Mouse (Mus musculus): ENCODE measurements around the gene Srp54c. TPM values are rescaled to one million over a fixed set of nuclear protein-coding genes. Genes with fewer than 3 reads are reported as not detected.
"Not testable (repeated sequence)": the region's sequence is repeated elsewhere in the genome, so short reads cannot be mapped to it uniquely, and the experiment has no call there.

Srp54c gene
- 10 to 100 TPM; 21.9 to 25.5 (median 22.3) TPM for total RNA-seq (2022)

GRCm38 (mm10) chr12:55229626-55230519 is at the start of gene Srp54c:
Srp54c (plus strand) TSS chr12:55230168.
- DNase-seq (ENCODE audit: low spot score in 2 of 2), result not testable (repeated sequence)

DNA sequence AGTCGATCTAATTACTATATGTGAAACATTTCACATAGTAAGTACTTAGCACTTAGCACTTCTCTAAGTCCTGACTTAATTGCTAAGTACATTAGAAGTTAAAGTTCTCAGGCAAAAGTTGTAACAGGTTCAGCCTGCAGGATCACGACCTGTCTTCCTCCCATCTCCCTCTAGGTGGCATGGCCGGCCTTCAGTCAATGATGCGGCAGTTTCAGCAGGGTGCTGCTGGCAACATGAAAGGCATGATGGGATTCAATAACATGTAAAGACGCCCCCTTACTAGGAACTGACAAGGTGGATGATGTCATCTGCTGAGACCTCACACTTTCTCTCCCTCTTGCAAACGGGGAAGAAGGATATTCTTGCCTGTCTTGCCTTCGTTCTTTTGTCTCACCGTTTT is 42.3 kb upstream of the Srp54c start:
- DNase-seq (ENCODE audit: low spot score in 2 of 2), result not testable (repeated sequence)

- not testable (repeated sequence) for DNase-seq (ENCODE audit: low spot score in 2 of 2)
These were observed 40.8 kb upstream of the Srp54c start for GRCm38 (mm10) chr12:55189127-55189526.

- not testable (repeated sequence) for DNase-seq (ENCODE audit: low spot score in 2 of 2)
These were observed 30.7 kb upstream of the Srp54c start, which contains the start of gene 1700047I17Rik2 for GRCm38 (mm10) chr12:55199306-55199705. 1700047I17Rik2 (plus strand) TSS chr12:55199592.

DNA sequence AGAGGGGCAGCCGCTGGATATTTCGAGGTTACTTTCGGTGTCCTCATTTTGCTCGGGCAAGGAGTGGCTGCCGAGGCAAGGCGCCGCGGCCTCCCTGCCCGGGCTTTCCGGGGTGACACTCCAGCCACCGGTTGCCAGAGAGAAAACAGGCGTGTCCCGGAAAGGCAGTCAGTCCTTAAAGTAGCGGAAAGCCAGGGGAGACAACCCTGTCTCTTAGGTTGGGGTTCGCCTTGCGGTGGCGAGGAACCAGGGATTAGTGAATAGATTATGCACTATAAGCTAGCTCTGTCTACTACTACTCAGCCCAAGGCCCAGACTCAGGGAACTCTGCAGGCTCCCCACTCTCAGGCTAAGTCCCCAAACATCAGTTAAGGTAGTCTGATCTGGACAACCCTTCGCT is 30.2 kb upstream of the Srp54c start:
- DNase-seq (ENCODE audit: low spot score in 2 of 2), result not testable (repeated sequence)

- not testable (repeated sequence) for DNase-seq (ENCODE audit: low spot score in 2 of 2)
These were observed 17.0 kb upstream of the Srp54c start for GRCm38 (mm10) chr12:55212944-55213343.

GRCm38 (mm10) chr12:55230520-55230861 is 523 bp downstream of the Srp54c start:
- DNase-seq (ENCODE audit: low spot score in 2 of 2), result not testable (repeated sequence)

DNA sequence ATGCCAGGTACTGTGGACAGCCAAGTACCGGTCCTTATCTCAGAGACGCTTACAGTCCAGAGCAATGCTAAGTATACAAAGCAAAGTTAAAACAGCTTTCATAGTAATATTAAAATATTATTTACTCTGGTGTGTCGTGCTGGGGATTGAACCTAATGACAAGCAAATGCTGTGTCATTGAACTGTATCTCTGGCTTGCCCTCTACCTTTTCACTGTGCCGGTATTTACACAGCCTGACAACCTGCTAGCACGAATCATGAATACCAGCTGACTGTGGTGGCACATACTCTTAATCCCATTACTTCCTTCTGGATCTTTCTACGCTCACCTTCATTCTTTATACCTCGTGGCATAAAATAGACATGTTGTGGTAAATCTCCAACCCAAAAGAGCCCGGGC is 12.3 kb downstream of the Srp54c start:
- not testable (repeated sequence) for DNase-seq (ENCODE audit: low spot score in 2 of 2)

DNA sequence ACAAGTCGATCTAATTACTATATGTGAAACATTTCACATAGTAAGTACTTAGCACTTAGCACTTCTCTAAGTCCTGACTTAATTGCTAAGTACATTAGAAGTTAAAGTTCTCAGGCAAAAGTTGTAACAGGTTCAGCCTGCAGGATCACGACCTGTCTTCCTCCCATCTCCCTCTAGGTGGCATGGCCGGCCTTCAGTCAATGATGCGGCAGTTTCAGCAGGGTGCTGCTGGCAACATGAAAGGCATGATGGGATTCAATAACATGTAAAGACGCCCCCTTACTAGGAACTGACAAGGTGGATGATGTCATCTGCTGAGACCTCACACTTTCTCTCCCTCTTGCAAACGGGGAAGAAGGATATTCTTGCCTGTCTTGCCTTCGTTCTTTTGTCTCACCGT is 32.0 kb downstream of the Srp54c start:
- not testable (repeated sequence) for DNase-seq (ENCODE audit: low spot score in 2 of 2)

DNA sequence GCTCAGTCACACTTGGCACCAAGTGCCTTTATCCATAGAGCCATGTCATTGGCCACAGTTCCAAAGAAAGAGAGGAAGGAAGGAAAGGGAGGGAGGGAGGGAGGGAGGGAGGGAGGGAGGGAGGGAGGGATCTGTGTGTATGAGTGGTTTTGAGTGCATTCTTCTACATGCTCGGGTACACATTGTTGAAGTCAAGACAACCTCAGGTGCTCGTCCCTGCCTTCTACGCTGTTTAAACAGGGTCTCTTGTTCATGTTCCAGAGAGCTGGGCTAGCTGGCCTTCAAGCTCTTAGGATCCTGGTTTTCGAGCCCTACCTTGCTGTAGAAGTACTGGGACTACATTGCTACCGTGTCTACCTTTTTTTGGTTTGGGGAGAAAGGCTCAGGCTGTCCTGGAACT is 33.4 kb downstream of the Srp54c start:
- DNase-seq (ENCODE audit: low spot score in 2 of 2), result not testable (repeated sequence)

DNA sequence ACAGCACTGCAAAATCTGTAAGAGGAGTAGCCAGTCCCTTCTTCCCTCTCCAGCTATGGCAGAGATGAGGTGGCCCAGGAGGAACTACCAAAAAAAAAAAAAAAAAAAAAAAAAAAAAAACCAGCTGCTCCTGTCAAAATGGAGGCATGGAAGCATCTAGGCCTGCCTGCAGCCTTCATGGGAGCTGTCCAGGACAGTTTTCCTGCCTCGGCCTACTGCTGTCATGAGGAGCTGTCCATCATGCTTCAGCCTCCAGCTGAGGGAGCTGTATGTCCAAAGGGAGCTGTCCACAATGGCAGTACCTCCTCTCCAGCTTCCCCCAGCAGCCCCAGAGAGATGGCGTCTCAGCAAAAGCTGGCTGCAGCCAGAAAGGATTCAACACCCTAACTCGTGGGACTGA is 42.3 kb downstream of the Srp54c start:
- DNase-seq (ENCODE audit: low spot score in 2 of 2), result no peak

DNA sequence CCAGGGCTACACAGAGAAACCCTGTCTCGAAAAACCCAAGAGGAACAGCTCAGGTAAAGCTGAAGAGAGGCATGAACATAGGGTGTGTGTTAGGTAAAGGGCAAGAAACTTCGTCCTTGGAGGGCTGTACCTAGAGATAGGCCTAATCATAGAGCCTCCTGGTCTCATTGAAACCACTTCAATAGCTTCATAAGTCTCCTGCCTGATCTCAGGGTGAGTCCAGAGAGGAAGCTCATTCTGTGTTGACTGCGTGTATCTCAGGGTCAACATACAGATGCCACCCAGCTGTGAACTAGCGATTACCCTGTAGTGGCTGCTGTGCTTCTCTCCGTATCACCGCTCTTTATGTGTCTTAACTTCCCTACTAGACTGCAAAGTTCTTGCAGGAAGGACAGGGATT is 47.6 kb downstream of the Srp54c start:
- not testable (repeated sequence) for DNase-seq (ENCODE audit: low spot score in 2 of 2)

GRCm38 (mm10) chr12:55298112-55298511 is 68.1 kb downstream of the Srp54c start:
- no peak for DNase-seq (ENCODE audit: low spot score in 2 of 2)

DNA sequence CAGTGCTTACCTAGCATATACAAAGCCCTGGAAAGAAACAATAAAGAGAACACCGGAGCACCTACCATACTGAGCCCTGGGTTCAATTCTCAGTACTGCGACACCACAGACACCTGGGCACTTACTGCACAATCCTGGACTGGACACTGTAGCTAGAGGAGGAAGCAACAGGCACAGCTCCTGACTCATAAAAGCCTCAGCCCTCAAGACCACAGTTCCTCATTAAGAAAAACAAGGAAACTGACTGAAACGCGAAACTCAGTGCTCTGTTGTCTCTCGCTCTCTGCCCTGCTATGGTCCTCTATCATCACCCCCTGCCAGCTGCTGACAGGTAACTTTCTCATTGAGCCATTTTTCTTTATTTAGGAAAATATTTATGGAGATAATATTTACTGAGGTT is 69.4 kb downstream of the Srp54c start, which contains the start of gene 1110008L16Rik:
1110008L16Rik (plus strand) TSS at position 242 of the 400 bp plus-strand sequence.
- DNase-seq (ENCODE audit: low spot score in 2 of 2), result no peak

- no peak for DNase-seq (ENCODE audit: low spot score in 2 of 2)
These were observed 70.9 kb downstream of the Srp54c start for GRCm38 (mm10) chr12:55300820-55301351.

DNA sequence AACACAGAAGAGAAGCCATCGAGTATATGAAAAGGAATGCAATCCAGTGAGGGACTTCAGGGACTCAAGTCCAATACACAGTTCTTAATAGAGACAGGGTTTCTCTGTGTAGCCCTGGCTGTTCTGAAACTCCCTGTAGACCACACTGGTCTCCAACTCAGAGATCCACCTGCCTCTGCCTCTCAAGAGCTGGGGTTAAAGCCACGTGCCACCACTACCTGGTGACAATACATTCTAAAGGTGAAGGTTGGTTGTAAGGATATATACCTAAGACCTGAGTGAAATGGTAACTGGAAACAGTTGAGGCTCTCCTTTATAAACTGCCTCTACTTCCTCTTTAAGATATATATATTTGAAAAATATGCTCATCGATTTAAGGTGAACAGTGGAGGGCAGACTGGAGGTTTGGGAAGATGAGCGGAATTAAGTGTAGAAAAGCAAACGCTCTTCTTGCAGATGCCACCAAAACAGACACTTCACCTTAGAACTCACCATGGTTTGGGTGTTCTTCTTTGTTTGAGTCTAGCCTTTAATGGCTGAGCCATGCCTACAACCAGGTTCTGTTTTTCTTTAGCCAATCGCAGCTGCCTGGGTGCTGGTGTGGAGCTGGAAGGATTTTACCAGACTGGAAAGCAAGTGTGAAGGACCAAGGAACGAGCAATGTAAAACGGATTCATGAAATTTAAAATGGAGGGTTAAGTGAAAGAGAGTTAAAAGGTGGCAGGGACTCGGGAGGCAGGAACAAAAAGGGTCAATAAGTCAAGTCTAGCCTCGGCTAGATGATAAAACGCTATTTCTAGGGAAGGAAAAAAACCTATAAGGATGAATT is 71.7 kb downstream of the Srp54c start:
- DNase-seq (ENCODE audit: low spot score in 2 of 2), result no peak

DNA sequence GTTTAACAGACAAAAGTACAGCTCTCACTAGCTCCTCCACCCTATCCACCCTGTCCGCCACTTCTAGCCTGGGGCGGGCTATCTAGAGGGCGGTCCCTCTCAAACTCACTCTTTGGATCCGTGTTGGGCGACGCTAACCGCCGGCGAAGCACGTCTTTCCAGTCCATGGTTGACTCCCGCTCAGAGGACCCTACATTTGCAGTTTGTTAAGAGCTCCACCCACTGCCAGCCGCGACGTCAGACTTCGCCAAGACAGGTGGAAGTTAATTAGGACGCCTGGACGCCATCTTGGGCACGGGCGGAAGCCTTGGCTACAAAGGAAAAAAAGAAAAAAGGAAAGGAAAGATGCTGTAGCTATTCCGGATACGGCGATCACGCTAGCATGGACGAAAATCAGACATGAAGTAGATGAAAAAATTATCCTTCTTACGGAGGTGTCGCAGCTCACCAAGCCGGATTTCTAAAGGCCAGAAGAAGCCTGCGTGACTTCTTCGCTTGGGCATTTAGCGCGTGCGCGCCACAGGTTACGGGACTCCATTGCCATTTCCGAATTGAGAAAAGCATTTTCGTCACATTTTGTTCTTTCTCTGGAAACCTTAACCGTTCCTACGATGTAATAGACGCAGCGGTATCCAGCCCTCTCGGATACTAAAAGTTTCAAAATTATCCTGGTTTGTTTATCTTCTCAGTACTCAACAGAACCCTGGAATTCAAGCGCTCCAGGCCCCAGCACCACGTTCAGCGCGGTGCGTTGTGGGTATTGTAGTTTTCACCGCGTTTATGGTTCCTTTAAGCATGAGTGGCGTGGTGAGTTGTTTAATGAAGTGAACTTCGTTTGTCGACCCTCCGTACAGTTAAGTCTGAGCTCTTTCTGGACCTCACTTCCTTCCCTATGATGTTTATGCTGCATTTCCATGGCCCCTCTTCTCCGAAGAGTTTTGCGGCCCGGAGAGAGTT is 72.8 kb downstream of the Srp54c start, which contains the start of gene Ppp2r3c:
Ppp2r3c (minus strand) TSS at position 514 of the 957 bp plus-strand sequence.
- DNase-seq (ENCODE audit: low spot score in 2 of 2), result peak; percentile 84 to 88

- no peak for DNase-seq (ENCODE audit: low spot score in 2 of 2)
These were observed 76.4 kb downstream of the Srp54c start for GRCm38 (mm10) chr12:55306371-55306770.

DNA sequence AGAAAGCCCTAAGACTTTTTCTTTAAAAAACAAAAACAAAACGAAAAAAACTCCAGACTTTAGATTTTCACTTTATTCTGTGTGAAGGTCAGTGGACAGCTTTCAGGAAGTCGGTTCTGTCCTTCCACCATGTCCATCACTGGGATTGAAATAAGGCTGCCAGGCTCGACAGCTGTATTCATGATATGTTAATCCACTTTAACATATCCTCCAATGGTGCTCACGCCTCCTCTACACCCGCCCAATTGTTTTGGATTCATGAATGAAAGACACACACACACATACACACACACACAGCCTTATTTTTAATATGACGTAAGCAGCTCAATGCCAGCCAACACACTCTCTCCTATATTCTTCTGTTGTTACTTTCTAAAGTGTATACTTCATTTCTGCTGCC is 77.6 kb downstream of the Srp54c start:
- no peak for DNase-seq (ENCODE audit: low spot score in 2 of 2)

GRCm38 (mm10) chr12:55308731-55309130 is 78.8 kb downstream of the Srp54c start:
- no peak for DNase-seq (ENCODE audit: low spot score in 2 of 2)

Data from gastrocnemius, adult 8-10 months (tissue).